Mouse (Mus musculus) hindbrain, embryonic 15.5 days (tissue): Measurements from ENCODE around the gene Aff3. TPM values are rescaled to one million over a fixed set of nuclear protein-coding genes. Genes with fewer than 3 reads are reported as not detected.

ENCODE experiments used
- ATAC-seq: fragments of 200-750 bp; cut with Nextera tagmentation; 2 replicates; pipeline ENCODE4 v1.8.0; 2017; ENCODE audit warnings: low read depth, moderate number of reproducible peaks, moderate TSS enrichment; ENCODE audit not compliant: low FRiP score
- H3K27ac ChIP-seq: fragments of 300-500 bp; sonication (generic); replicated peaks from 2 replicates; pipeline ENCODE4 v1.5.1; 2015; ENCODE audit warnings: mild to moderate bottlenecking, inconsistent platforms
- H3K27me3 ChIP-seq: fragments of 300-500 bp; sonication (generic); 2 replicates; pipeline ENCODE4 v1.6.1; 2015; ENCODE audit warnings: control low read depth, inconsistent platforms
- H3K36me3 ChIP-seq: fragments of 300-500 bp; sonication (generic); 2 replicates; pipeline ENCODE4 v1.6.1; 2015; ENCODE audit warnings: control low read depth, inconsistent platforms
- H3K4me1 ChIP-seq: fragments of 300-500 bp; sonication (generic); replicated peaks from 2 replicates; pipeline ENCODE4 v1.6.1; 2015; ENCODE audit warnings: control low read depth, inconsistent platforms
- H3K4me2 ChIP-seq: fragments of 300-500 bp; sonication (generic); 2 replicates; pipeline ENCODE4 v1.6.1; 2015; ENCODE audit warnings: moderate library complexity, mild to moderate bottlenecking, inconsistent platforms
- H3K4me3 ChIP-seq: fragments of 300-500 bp; sonication (generic); 2 replicates; pipeline ENCODE4 v1.5.1; 2015; ENCODE audit warnings: mild to moderate bottlenecking, inconsistent platforms
- H3K9ac ChIP-seq: fragments of 300-500 bp; sonication (generic); 2 replicates; pipeline ENCODE4 v1.6.1; 2015; ENCODE audit warnings: inconsistent platforms
- H3K9me3 ChIP-seq: fragments of 300-500 bp; sonication (generic); 2 replicates; pipeline ENCODE4 v1.6.1; 2016; ENCODE audit warnings: control low read depth, inconsistent platforms
- WGBS: fragments of 180-500 bp; shearing (Covaris S2); methylation state at CpG from one replicate; pipeline ENCODE4 v1.1.7; 2015; 5-methylcytosine and 5-hydroxymethylcytosine counted together
- polyA plus RNA-seq: library from polyadenylated mRNA; unstranded; fragments of >200 nt; fragmentation: Nextera tagmentation; extraction: Ambion mirVana; gene quantifications from 2 replicates; pipeline ENCODE4 v1.2.1, GENCODE M21; 2015

Gene Aff3
- polyA plus RNA-seq, 1 experiment from 2014 or later, result 33.4 TPM

DNA sequence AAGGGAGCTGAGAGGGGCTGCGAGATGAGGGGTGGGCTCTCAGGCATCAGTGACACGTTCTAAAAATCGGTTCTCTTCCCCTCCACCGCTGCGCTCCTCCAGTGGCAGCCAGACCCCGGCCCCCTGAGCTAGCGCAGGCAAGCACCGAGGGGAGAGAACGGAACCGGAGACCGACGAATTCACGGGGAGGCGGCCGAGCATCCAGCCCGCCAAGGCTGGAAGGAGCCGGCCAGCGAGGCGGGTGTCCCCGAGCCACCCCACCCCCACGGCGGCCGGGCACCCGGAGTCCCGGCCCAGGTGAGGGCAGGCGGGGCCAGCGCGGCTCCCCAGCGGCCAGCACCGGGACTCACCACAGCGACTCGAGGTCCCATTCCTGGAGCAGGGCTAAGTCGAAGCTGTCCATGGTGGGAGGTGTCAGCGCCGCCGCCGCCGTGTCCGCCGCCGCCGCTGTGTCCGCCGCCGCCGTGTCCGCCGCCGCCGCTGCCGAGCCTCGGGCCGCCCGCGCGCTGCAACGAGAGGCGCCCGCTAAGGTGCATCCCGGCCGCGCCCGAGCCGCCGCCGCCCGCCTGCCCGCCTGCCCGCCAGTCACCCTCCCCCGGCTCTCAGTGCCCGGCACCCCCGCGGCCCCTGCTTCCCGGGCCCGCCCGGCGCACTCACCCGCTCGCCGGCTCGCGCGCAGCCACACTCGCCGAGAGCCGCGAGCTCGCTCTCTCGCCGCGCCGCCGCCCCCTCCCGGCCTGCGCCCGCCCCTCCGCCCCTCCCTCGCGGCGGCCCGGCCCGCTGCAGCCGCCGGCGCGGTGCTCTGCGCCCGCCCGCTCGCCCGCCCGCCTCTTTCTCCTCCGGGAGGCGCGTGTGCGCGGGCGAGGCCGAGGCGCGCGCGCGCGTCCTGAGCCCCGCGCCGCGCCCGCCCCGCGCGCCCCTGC, 37.8 kb downstream of the Aff3 start:
- Histone ChIP-seq H3K4me3 (peak overlapping the region; percentile 97), H3K9me3 (no peaks in the 10 kb centered on the region), H3K9ac (peak overlapping the region; percentile 96), H3K36me3 (no peaks in the 10 kb centered on the region), H3K4me2 (peak overlapping the region; percentile 91), H3K27ac (peak overlapping the region; percentile 97), H3K27me3 (no peaks in the 10 kb centered on the region), H3K4me1 (peaks cover 59% of the 10 kb centered on the region)
- under 1% methylated on average over 65 of the region's 133 CpGs for WGBS
- peak; percentile 89 for ATAC-seq

- WGBS, result 1% methylated on average over 10 of the region's 10 CpGs
- Histone ChIP-seq H3K9ac (peak overlapping the region; percentile 96), H3K4me1 (peaks cover 54% of the 10 kb centered on the region), H3K4me2 (peak overlapping the region; percentile 91), H3K27me3 (no peaks in the 10 kb centered on the region), H3K27ac (peak overlapping the region; percentile 97), H3K36me3 (no peaks in the 10 kb centered on the region), H3K9me3 (no peaks in the 10 kb centered on the region), H3K4me3 (peak overlapping the region; percentile 97)
- ATAC-seq, result peak; percentile 23; the same call in 1 of the 2 replicates
Measured at GRCm38 (mm10) chr1:38626388-38626738, 38.4 kb downstream of the Aff3 start.

GRCm38 (mm10) chr1:38621840-38622239, 42.9 kb downstream of the Aff3 start:
- Histone ChIP-seq H3K9me3 (no peaks in the 10 kb centered on the region), H3K27me3 (no peaks in the 10 kb centered on the region), H3K4me1 (peaks cover 37% of the 10 kb centered on the region), H3K4me3 (no peak overlapping the region), H3K36me3 (no peaks in the 10 kb centered on the region), H3K4me2 (no peak overlapping the region), H3K27ac (no peak overlapping the region), H3K9ac (no peak overlapping the region)
- WGBS, result 51% methylated on average over 4 of the region's 4 CpGs
- no peak for ATAC-seq

- no peak for ATAC-seq
- no peaks in the 10 kb centered on the region for H3K27me3 ChIP-seq
- no peak overlapping the region for H3K27ac ChIP-seq
- H3K4me3 ChIP-seq, result no peak overlapping the region
- no peak overlapping the region for H3K4me2 ChIP-seq
- peaks cover 37% of the 10 kb centered on the region for H3K4me1 ChIP-seq
- WGBS, result 86% methylated on average over 6 of the region's 6 CpGs
- no peaks in the 10 kb centered on the region for H3K36me3 ChIP-seq
- no peak overlapping the region for H3K9ac ChIP-seq
- no peaks in the 10 kb centered on the region for H3K9me3 ChIP-seq
Measured at GRCm38 (mm10) chr1:38620401-38620800, 44.4 kb downstream of the Aff3 start.

GRCm38 (mm10) chr1:38606741-38607140, 58.0 kb downstream of the Aff3 start:
- 4% methylated on average over 4 of the region's 4 CpGs for WGBS
- Histone ChIP-seq H3K27ac (peak overlapping the region; percentile 66), H3K4me2 (no peak overlapping the region), H3K9me3 (no peaks in the 10 kb centered on the region), H3K36me3 (no peaks in the 10 kb centered on the region), H3K4me3 (no peak overlapping the region), H3K27me3 (no peaks in the 10 kb centered on the region), H3K4me1 (peaks cover 24% of the 10 kb centered on the region), H3K9ac (0 out of 2 replicates have a peak overlapping the region, but pooled peaks have one; percentile 17)
- no peak for ATAC-seq

DNA sequence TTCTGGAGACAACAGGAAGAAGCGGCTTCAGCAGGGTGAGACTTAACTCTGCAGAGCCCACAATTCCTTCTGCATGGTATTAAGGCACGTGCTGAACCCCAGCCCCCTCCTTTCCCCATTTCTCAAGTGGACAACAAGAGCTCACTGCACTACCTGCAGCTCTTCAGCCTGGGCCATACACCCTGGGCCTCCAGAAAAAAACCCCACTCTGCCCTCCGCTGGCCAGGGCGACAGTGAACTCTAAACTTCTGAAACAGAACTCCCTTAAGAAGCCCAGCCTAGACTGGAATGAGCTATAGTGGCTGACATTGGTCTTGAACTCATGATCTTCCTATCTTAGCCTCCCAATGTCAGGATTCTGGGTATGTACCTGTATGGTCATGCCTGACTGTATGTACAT, 59.3 kb downstream of the Aff3 start:
- no peaks in the 10 kb centered on the region for H3K36me3 ChIP-seq
- H3K9ac ChIP-seq, result no peak overlapping the region
- H3K4me3 ChIP-seq, result no peak overlapping the region
- H3K4me1 ChIP-seq, result peaks cover 28% of the 10 kb centered on the region
- H3K27ac ChIP-seq, result no peak overlapping the region
- no peaks in the 10 kb centered on the region for H3K27me3 ChIP-seq
- WGBS, result 87% methylated on average over 4 of the region's 4 CpGs
- no peaks in the 10 kb centered on the region for H3K9me3 ChIP-seq
- ATAC-seq, result no peak
- H3K4me2 ChIP-seq, result no peak overlapping the region

DNA sequence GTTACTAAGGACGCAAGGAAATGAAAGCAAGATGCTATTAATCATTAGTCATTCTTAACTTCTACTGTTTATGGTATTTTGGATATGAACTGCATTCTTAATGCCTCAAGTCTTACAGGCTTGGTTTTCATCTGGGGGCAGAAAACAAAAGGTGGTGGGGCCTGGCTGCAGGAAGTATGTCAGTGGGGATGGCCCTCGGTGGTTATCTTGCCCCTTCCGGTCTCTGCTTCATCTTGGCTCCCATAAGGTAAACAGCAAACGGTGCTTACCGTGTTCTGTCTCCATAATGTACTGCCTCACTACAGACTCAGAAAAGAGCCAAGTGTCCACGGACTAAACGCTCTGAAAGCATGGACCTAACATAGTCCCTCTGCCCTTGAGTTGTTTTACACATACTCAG, 60.1 kb downstream of the Aff3 start:
- no peak overlapping the region for H3K4me3 ChIP-seq
- no peaks in the 10 kb centered on the region for H3K36me3 ChIP-seq
- no peak overlapping the region for H3K27ac ChIP-seq
- no peaks in the 10 kb centered on the region for H3K27me3 ChIP-seq
- no peak overlapping the region for H3K9ac ChIP-seq
- H3K4me2 ChIP-seq, result no peak overlapping the region
- peaks cover 28% of the 10 kb centered on the region for H3K4me1 ChIP-seq
- H3K9me3 ChIP-seq, result no peaks in the 10 kb centered on the region
- WGBS, result 87% methylated on average over 7 of the region's 7 CpGs
- no peak for ATAC-seq

- Histone ChIP-seq H3K4me3 (no peak overlapping the region), H3K4me1 (peaks cover 22% of the 10 kb centered on the region), H3K27ac (no peak overlapping the region; the same call in 1 of the 2 replicates), H3K27me3 (no peaks in the 10 kb centered on the region), H3K36me3 (no peaks in the 10 kb centered on the region), H3K9ac (no peak overlapping the region), H3K4me2 (no peak overlapping the region), H3K9me3 (no peaks in the 10 kb centered on the region)
- no peak for ATAC-seq
- 78% methylated on average over 11 of the region's 11 CpGs for WGBS
Measured at GRCm38 (mm10) chr1:38601802-38602508, 62.8 kb downstream of the Aff3 start.

DNA sequence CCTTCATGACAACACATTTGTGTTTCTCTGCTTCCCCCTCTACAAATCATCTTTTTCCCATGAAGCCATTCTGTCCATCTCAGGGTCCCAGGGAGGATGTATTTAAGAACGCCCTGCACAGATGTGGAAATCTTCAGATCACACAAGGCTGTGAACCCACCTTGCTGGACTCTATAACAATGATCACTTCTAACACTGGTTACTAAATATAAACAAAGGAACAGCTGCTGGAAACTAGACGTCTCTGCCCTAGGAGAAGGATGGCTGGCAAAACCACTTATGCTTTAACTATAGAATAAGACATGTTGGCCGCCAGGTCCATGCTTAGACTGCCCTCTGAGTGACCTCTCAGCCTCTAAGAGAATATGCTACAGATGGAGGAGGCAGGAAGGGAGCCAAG, 69.4 kb downstream of the Aff3 start:
- H3K4me1 ChIP-seq, result peaks cover 31% of the 10 kb centered on the region
- ATAC-seq, result no peak
- H3K4me3 ChIP-seq, result no peak overlapping the region
- no peak overlapping the region for H3K9ac ChIP-seq
- H3K9me3 ChIP-seq, result no peaks in the 10 kb centered on the region
- 69% methylated on average over 3 of the region's 3 CpGs for WGBS
- H3K4me2 ChIP-seq, result no peak overlapping the region
- H3K27ac ChIP-seq, result no peak overlapping the region
- no peaks in the 10 kb centered on the region for H3K27me3 ChIP-seq
- no peaks in the 10 kb centered on the region for H3K36me3 ChIP-seq

DNA sequence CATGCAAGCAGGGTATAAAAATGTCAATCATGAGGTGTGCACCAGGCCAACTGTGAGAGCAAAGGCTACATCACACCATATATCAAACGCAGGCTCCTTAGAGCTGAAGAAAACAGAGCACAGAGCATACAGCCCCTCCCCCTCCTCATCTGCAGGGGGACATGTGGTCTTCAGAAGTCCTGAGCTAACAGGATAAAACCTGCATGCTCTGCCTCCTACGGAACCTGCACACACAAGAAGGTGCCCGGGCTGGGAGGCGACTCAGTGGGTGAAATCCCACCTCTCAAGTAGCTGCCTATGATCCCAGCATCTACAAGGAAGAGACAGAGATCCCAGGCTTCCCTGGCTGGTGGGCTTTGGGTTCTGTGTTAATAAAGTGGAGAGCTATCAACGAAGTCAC, 70.0 kb downstream of the Aff3 start:
- Histone ChIP-seq H3K27me3 (no peaks in the 10 kb centered on the region), H3K4me3 (no peak overlapping the region), H3K9ac (no peak overlapping the region), H3K4me1 (peaks cover 31% of the 10 kb centered on the region), H3K36me3 (no peaks in the 10 kb centered on the region), H3K27ac (no peak overlapping the region), H3K4me2 (no peak overlapping the region), H3K9me3 (no peaks in the 10 kb centered on the region)
- ATAC-seq, result 0 out of 2 replicates have a peak, but pooled peaks have one; percentile 40
- WGBS, result 76% methylated on average over 5 of the region's 5 CpGs

- Histone ChIP-seq H3K4me1 (peaks cover 54% of the 10 kb centered on the region), H3K27me3 (no peaks in the 10 kb centered on the region), H3K9ac (no peak overlapping the region), H3K9me3 (no peaks in the 10 kb centered on the region), H3K36me3 (no peaks in the 10 kb centered on the region), H3K27ac (no peak overlapping the region), H3K4me2 (no peak overlapping the region), H3K4me3 (no peak overlapping the region)
- ATAC-seq, result no peak
- WGBS, result 72% methylated on average over 8 of the region's 8 CpGs
Measured at GRCm38 (mm10) chr1:38591194-38591593, 73.6 kb downstream of the Aff3 start.

- WGBS, result 57% methylated on average over 6 of the region's 6 CpGs
Measured at GRCm38 (mm10) chr1:38588741-38589140, 76.0 kb downstream of the Aff3 start.

More at GRCm38 (mm10) chr1:38588741-38589140, 76.0 kb downstream of the Aff3 start:
- Histone ChIP-seq H3K9me3 (no peaks in the 10 kb centered on the region), H3K27me3 (no peaks in the 10 kb centered on the region), H3K9ac (no peak overlapping the region), H3K27ac (0 out of 2 replicates have a peak overlapping the region, but pooled peaks have one; percentile 23), H3K4me1 (peaks cover 38% of the 10 kb centered on the region), H3K4me3 (no peak overlapping the region), H3K36me3 (no peaks in the 10 kb centered on the region), H3K4me2 (no peak overlapping the region)
- no peak for ATAC-seq
